Mouse (Mus musculus) limb, embryonic 14.5 days (tissue): ENCODE measurements around the gene Synj2bp. TPM values are rescaled to one million over a fixed set of nuclear protein-coding genes. Genes with fewer than 3 reads are reported as not detected.
A peak's percentile ranks its signal among the peaks of the same experiment; 100 is the strongest.
"Not testable (repeated sequence)": the region's sequence is repeated elsewhere in the genome, so short reads cannot be mapped to it uniquely, and the experiment has no call there.

Experiments
- ATAC-seq: fragments of 200-750 bp; cut with Nextera tagmentation; 2 replicates; pipeline ENCODE4 v1.8.0; 2017; ENCODE audit warnings: low read depth, moderate number of reproducible peaks, moderate TSS enrichment; ENCODE audit not compliant: low FRiP score
- DNase-seq: peaks from one replicate; pipeline ENCODE4 v3.0.0-alpha.2; 2015; ENCODE audit warnings: low spot score
- H3K27ac ChIP-seq: fragments of 300-500 bp; sonication (generic); replicated peaks from 2 replicates; pipeline ENCODE4 v1.5.1; 2014; ENCODE audit warnings: low read depth, mild to moderate bottlenecking, low read length, moderate library complexity, mixed read lengths
- H3K27me3 ChIP-seq: fragments of 300-500 bp; sonication (generic); 2 replicates; pipeline ENCODE4 v1.6.1; 2014; ENCODE audit warnings: low read length, mixed read lengths; ENCODE audit not compliant: control insufficient read depth, insufficient read depth
- H3K36me3 ChIP-seq: fragments of 300-500 bp; sonication (generic); 2 replicates; pipeline ENCODE4 v1.6.1; 2014; ENCODE audit warnings: mild to moderate bottlenecking, low read length, moderate library complexity, mixed read lengths; ENCODE audit not compliant: control insufficient read depth, insufficient read depth
- H3K4me1 ChIP-seq: fragments of 300-500 bp; sonication (generic); 2 replicates; pipeline ENCODE4 v1.6.1; 2014; ENCODE audit warnings: antibody characterized with exemption, low read length, mixed read lengths; ENCODE audit not compliant: control insufficient read depth, insufficient read depth
- H3K4me2 ChIP-seq: fragments of 300-500 bp; sonication (generic); replicated peaks from 2 replicates; pipeline ENCODE4 v1.6.1; 2014; ENCODE audit warnings: low read depth, mild to moderate bottlenecking, low read length, moderate library complexity; ENCODE audit not compliant: severe bottlenecking
- H3K4me3 ChIP-seq: fragments of 300-500 bp; sonication (generic); replicated peaks from 2 replicates; pipeline ENCODE4 v1.5.1; 2014; ENCODE audit warnings: low read length
- H3K9ac ChIP-seq: fragments of 300-500 bp; sonication (generic); 2 replicates; pipeline ENCODE4 v1.6.1; 2014; ENCODE audit warnings: mild to moderate bottlenecking, low read depth, low read length, moderate library complexity; ENCODE audit not compliant: severe bottlenecking
- H3K9me3 ChIP-seq: fragments of 300-500 bp; sonication (generic); 2 replicates; pipeline ENCODE4 v1.6.1; 2016; ENCODE audit warnings: low read length; ENCODE audit not compliant: control insufficient read depth
- POLR2A ChIP-seq: fragments of 200-500 bp; IDR thresholded peaks from 2 replicates; pipeline ENCODE4 v1.8.0; 2012; ENCODE audit warnings: inconsistent platforms, mild to moderate bottlenecking, moderate library complexity, borderline replicate concordance; ENCODE audit not compliant: insufficient read depth, insufficient read length; ENCODE audit errors: extremely low read depth
- WGBS: fragments of 180-500 bp; shearing (Covaris S2); extraction: QIAGEN DNeasy Blood & Tissue Kit; methylation state at CpG from one replicate; pipeline ENCODE4 v1.1.7; 2014; 5-methylcytosine and 5-hydroxymethylcytosine counted together
- polyA plus RNA-seq, 2 experiments: library from polyadenylated mRNA; depleted of rRNA in 1 of 2; stranded (reverse) in 1 of 2; unstranded in 1 of 2; fragments of >200 nt; fragmentation: Nextera tagmentation in 1 of 2; extraction: Ambion mirVana in 1 of 2; gene quantifications; 2 replicates each; pipeline versions ENCODE4 v1.2.1 to v1.2.3; 2012 to 2014

Synj2bp gene
- polyA plus RNA-seq, 2 experiments = 22.2 to 32.2 TPM

GRCm38 (mm10) chr12:81547163-81547562 is 14.5 kb upstream of the Synj2bp start:
- Histone ChIP-seq H3K9ac (no peak overlapping the region), H3K27me3 (no peaks in the 10 kb centered on the region), H3K4me1 (no peaks in the 10 kb centered on the region), H3K4me2 (no peak overlapping the region), H3K9me3 (no peaks in the 10 kb centered on the region), H3K27ac (no peak overlapping the region), H3K36me3 (no peaks in the 10 kb centered on the region), H3K4me3 (no peak overlapping the region)
- DNase-seq (no peak), ATAC-seq (no peak)
- no peak for TF ChIP-seq POLR2A
- WGBS = 70% methylated on average over 4 of the region's 4 CpGs

- DNase-seq = peak; percentile 7
- WGBS = 16% methylated on average over 4 of the region's 4 CpGs
Measured at GRCm38 (mm10) chr12:81533029-81533419, 313 bp upstream of the Synj2bp start.

DNA sequence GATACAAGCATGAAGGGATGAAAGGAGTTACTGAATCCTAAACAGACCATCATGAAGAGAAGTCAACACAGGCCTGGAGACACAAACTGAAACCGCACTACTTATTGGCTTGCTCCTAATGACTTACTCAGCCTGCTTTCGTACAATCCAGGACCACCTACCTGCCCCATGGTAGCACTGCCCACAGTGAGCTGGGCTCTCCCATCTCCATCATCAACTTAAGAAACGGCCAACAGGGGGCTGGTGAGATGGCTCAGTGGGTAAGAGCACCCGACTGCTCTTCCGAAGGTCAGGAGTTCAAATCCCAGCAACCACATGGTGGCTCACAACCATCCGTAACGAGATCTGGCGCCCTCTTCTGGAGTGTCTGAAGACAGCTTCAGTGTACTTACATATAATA is 2.1 kb downstream of the Synj2bp start:
- not testable (repeated sequence) for H3K4me1 ChIP-seq, H3K27me3 ChIP-seq, H3K27ac ChIP-seq, ATAC-seq, H3K4me2 ChIP-seq, DNase-seq, H3K9ac ChIP-seq, H3K36me3 ChIP-seq, H3K9me3 ChIP-seq, H3K4me3 ChIP-seq
- WGBS = 86% methylated on average over 5 of the region's 8 CpGs

More at GRCm38 (mm10) chr12:81533029-81533419, 313 bp upstream of the Synj2bp start:
- ATAC-seq = peak; percentile 14; the same call in 1 of the 2 replicates
- Histone ChIP-seq H3K4me1 (peaks cover 3% of the 10 kb centered on the region; the same call in 1 of the 2 replicates), H3K4me2 (peak overlapping the region; percentile 66), H3K36me3 (no peaks in the 10 kb centered on the region), H3K27ac (peak overlapping the region; percentile 67; the same call in 1 of the 2 replicates), H3K9me3 (no peaks in the 10 kb centered on the region), H3K27me3 (no peaks in the 10 kb centered on the region), H3K4me3 (peak overlapping the region; percentile 80), H3K9ac (peak overlapping the region; percentile 75)
- TF ChIP-seq POLR2A = no peak

DNA sequence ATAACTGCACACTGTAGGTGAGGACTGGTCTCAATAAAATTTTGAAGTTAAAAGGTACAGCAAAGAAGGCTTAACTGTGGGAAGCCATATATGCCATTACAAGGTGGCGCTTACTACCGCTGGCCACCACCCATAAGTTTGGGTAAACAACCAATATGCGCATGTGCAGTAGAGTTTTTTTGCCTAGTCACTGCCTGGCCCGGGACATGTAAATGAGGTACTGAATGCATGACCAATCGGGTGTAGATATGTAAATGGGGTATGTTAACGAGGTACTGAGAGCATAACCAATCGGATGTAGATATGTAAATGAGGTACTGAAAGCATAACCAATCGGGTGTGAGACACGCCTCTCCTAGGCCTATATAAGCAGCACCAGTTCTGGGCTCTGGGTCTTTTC is 35.8 kb downstream of the Synj2bp start:
- not testable (repeated sequence) for ATAC-seq, H3K4me3 ChIP-seq, H3K27me3 ChIP-seq, H3K4me1 ChIP-seq, DNase-seq, H3K9me3 ChIP-seq, H3K9ac ChIP-seq, H3K4me2 ChIP-seq, H3K27ac ChIP-seq
- 96% methylated on average over 9 of the region's 9 CpGs for WGBS
- H3K36me3 ChIP-seq = peaks cover 11% of the 10 kb centered on the region; the same call in 1 of the 2 replicates

GRCm38 (mm10) chr12:81490491-81490890 is 42.2 kb downstream of the Synj2bp start:
- TF ChIP-seq POLR2A = no peak
- WGBS = 95% methylated on average over 5 of the region's 5 CpGs
- ATAC-seq = no peak

DNA sequence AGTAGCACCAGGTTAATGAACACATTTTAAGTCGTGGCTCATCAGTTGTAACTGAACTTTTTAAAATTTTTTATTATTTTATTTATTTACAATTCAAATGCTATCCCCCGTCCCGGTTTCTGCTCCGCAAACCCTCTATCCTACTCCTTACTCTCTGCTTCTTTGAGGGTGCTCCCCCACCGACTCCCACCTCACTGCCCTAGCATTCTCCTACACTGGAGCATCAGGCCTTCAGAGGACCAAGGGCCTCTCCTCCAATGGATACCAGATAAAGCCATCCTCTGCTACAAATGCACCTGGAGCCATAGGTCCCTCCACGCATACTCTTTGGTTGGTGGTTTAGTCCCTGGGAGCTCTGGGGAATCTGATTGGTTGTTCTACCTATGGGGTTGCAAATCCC is 47.4 kb downstream of the Synj2bp start:
- TF ChIP-seq POLR2A = no peak
- 51% methylated on average over 6 of the region's 6 CpGs for WGBS
- H3K27me3 ChIP-seq = no peaks in the 10 kb centered on the region
- 0 out of 2 replicates have a peak, but pooled peaks cover 2% of the 10 kb centered on the region for H3K4me1 ChIP-seq
- H3K27ac ChIP-seq = peak overlapping the region; percentile 92; the same call in 1 of the 2 replicates
- no peaks in the 10 kb centered on the region for H3K36me3 ChIP-seq
- ATAC-seq = no peak
- no peak for DNase-seq
- H3K4me3 ChIP-seq = peak overlapping the region; percentile 73
- peak overlapping the region; percentile 65 for H3K4me2 ChIP-seq
- H3K9ac ChIP-seq = peak overlapping the region; percentile 67
- H3K9me3 ChIP-seq = no peaks in the 10 kb centered on the region

More at GRCm38 (mm10) chr12:81490491-81490890, 42.2 kb downstream of the Synj2bp start:
- no peaks in the 10 kb centered on the region for H3K27me3 ChIP-seq
- no peaks in the 10 kb centered on the region for H3K9me3 ChIP-seq
- H3K27ac ChIP-seq = no peak overlapping the region
- DNase-seq = no peak
- no peak overlapping the region for H3K4me2 ChIP-seq
- no peak overlapping the region for H3K9ac ChIP-seq
- no peaks in the 10 kb centered on the region for H3K36me3 ChIP-seq
- H3K4me1 ChIP-seq = no peaks in the 10 kb centered on the region
- no peak overlapping the region for H3K4me3 ChIP-seq
